Mouse (Mus musculus): Measurements from ENCODE around the gene Rnf207. TPM values are rescaled to one million over a fixed set of nuclear protein-coding genes. Genes with fewer than 3 reads are reported as not detected.

The Rnf207 gene
- polyA plus RNA-seq, 1 experiment from 2014 or later = 1.1 TPM

DNA sequence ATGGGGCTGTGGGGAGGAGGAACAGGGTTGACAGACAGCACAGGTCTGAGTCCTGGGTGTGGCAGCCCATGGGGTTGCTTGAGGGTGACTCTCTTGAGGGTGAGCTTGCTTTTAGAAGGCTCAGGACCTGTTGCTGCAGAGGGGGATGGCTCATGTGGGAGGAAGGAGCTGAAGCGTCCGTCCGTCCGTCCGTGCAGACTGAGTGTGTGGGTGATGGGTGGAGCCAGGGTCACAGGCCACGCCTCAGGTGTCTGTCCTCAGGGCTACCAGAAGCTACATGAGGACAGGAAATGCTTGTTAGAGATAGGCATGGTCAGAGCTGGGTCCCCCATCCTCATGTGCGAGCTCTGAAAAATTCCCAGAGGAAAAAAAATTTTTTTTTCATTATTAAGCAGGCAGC is 25.9 kb upstream of the Rnf207 start:
- Histone ChIP-seq H3K27ac (no peak overlapping the region), H3K27me3 (ENCODE audit: low read depth, poor library complexity, severe bottlenecking) (peaks cover 86% of the 10 kb centered on the region), H3K36me3 (no peaks in the 10 kb centered on the region), H3K4me3 (no peak overlapping the region), H3K4me1 (peaks cover 18% of the 10 kb centered on the region), H3K9me3 (replicated peaks) (no peaks in the 10 kb centered on the region)
- WGBS = 64% methylated on average over 7 of the region's 7 CpGs
- DNase-seq (ENCODE audit: low spot score) = no peak

DNA sequence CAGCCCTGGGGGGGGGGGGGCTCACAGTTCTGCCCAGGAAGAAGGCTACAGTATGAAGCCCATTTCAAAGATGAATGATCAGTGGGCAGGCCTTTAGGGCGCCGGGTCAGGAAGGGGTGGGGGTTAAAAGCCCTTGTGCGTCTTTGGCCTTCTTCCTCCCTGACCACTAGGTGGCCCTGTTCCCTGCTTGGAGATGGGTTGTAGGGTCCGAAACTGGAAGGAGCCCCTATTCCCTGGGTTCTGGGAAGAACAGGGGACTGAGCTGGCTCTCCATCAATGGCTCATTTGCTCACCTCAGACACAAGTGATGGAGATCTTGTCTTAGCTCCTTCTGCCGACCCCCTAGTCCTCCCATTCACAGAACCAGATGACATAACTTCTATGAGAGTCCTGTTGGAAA is 24.5 kb upstream of the Rnf207 start:
- Histone ChIP-seq H3K4me1 (peaks cover 31% of the 10 kb centered on the region), H3K4me3 (no peak overlapping the region), H3K27ac (no peak overlapping the region), H3K36me3 (no peaks in the 10 kb centered on the region), H3K27me3 (ENCODE audit: low read depth, poor library complexity, severe bottlenecking) (peaks cover 86% of the 10 kb centered on the region), H3K9me3 (replicated peaks) (no peaks in the 10 kb centered on the region)
- peak; percentile 59 for DNase-seq (ENCODE audit: low spot score)
- 11% methylated on average over 5 of the region's 5 CpGs for WGBS

DNA sequence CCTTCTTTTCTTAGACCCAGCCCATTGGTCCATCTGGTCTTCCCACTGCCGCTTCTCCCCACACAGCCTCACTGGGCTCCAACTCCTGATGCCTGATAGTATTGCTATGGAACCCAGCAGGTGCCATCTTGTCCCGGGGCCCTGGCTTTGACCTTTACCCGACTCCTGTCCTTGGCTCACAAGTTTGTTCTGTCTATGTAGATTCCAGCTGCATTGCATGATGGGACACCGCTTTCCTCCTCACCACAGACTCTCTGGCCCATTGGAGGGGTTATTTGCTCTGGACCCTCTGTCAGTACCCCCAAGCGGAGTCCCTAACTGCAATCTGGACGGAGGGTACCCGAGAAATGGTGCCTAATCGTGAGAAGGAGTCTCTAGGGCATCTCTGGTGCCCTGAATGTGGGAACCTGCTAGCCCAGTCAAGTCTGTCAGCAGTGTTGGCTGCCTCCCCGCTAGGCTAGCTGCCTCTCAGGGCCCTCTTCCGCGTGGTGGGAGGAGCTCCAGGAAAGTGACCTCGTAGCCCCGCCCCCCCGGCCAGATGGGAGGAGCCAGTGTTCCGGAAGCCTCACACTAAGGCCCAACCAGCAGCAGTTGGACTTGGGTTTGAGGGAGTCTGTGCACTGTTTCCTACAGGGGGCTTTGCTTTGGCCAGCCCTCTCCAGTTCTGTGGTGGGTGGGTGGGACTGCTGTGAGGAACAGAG is 21.9 kb upstream of the Rnf207 start:
- Histone ChIP-seq H3K4me1 (peaks cover 33% of the 10 kb centered on the region), H3K4me3 (no peak overlapping the region), H3K27ac (no peak overlapping the region), H3K36me3 (peaks cover 5% of the 10 kb centered on the region), H3K27me3 (ENCODE audit: low read depth, poor library complexity, severe bottlenecking) (peaks cover 95% of the 10 kb centered on the region), H3K9me3 (replicated peaks) (no peaks in the 10 kb centered on the region)
- 34% methylated on average over 15 of the region's 15 CpGs for WGBS
- peak; percentile 46 for DNase-seq (ENCODE audit: low spot score)

DNA sequence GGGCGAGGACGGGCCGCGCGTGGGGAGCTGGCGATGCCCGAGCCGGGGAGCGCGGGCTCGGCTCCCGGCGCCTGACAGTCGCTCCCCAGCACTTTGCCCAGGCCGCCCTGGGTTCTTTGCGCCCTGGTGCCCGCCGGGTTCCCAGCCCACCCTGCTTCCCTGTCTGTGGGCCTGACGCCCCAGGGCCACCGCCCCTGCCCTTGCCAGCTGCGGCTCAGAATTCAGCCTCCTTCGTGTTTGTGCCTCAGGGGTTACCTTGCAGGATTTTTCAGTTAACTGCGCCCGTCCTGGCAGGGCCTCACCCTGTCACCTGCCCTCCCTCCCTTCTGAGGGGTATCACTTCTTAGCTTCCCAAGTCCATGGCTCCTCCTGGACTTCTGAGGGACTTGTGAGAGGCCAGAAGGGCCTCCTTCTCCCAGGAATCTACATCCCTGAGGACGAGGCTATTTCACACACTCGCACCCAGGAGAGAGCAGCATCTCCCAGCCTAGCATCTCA is 20.5 kb upstream of the Rnf207 start:
- Histone ChIP-seq H3K9me3 (replicated peaks) (no peaks in the 10 kb centered on the region), H3K4me3 (peak overlapping the region; percentile 59), H3K27me3 (ENCODE audit: low read depth, poor library complexity, severe bottlenecking) (peaks cover 93% of the 10 kb centered on the region), H3K27ac (0 out of 2 replicates have a peak overlapping the region, but pooled peaks have one; percentile 43), H3K4me1 (peaks cover 33% of the 10 kb centered on the region), H3K36me3 (peaks cover 19% of the 10 kb centered on the region)
- 4% methylated on average over 10 of the region's 26 CpGs for WGBS
- DNase-seq (ENCODE audit: low spot score) = no peak

DNA sequence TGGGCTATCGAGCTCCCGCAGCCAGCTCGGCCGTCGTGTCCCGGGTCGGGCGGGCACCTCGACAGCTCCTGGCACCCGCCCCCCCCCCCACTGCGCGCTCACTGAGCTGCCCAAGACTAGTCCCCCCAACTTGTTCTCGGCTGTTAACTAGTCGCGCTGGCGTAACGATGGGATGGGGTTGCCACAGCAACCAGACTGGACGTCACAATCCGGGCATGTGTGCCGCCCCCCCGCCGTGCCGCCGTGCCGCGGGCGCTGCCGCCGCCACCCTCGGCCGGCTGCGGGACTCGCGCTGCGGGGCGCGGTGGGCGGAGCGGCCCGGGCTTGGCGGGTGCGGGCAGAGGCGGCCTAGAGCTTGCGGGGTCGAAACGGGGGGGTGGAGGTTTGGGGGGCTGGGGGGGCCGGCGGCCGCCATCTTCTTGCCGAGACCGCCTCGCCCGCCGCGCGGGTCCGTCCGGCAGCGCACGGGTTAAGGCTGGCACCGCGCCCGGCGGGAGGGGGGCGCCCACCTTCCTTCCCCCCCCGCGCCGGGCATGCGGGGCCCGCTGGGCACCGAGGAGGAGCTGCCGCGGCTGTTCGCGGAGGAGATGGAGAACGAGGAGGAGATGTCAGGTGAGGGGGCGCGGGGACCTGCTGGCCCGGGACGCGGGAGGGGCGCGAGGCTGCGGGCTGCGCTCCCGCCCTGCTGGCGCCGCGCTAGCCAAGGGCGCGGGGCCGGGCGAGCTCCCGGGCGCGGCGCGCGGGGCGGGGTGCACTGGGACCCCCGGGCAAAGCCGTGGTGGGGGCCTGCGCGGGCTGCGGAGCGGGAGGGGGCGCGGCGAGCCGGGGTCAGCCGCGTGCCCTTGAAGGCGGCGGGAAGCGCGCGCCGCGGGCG is 19.9 kb upstream of the Rnf207 start, which contains the start of gene Chd5:
Gene Chd5, plus strand, starts transcription at position 233 of the 874 bp plus-strand sequence.
- no peaks in the 10 kb centered on the region for H3K9me3 ChIP-seq (replicated peaks)
- no peak for DNase-seq (ENCODE audit: low spot score)
- H3K36me3 ChIP-seq = peaks cover 26% of the 10 kb centered on the region
- H3K4me1 ChIP-seq = peaks cover 33% of the 10 kb centered on the region
- peak within 1 kb of the TSS; percentile 59 for H3K4me3 ChIP-seq
- peaks cover 87% of the 10 kb centered on the region for H3K27me3 ChIP-seq (ENCODE audit: low read depth, poor library complexity, severe bottlenecking)
- H3K27ac ChIP-seq = peak within 1 kb of the TSS; percentile 43; the same call in 1 of the 2 replicates
- WGBS = 2% methylated on average over 111 of the region's 120 CpGs

DNA sequence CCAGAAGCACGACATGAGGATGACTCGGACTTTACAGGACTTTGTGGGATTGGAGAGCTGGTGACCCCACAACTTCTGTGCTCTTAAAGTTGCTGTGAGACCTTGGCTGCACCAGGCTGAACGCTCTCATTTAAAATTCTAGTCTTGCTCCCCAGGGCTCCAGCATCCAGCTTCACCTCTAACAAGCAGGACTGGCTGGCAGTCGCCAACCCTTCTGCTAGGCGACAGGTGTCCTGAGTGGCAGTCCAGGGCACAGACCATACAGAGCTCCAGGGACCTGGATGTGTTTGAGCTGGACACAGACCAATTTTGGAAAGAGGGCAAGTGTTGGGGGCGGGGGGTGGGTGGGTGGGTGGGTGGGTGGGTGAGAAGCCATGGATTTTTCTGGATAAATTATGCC is 19.0 kb upstream of the Rnf207 start:
- peaks cover 79% of the 10 kb centered on the region for H3K27me3 ChIP-seq (ENCODE audit: low read depth, poor library complexity, severe bottlenecking)

DNA sequence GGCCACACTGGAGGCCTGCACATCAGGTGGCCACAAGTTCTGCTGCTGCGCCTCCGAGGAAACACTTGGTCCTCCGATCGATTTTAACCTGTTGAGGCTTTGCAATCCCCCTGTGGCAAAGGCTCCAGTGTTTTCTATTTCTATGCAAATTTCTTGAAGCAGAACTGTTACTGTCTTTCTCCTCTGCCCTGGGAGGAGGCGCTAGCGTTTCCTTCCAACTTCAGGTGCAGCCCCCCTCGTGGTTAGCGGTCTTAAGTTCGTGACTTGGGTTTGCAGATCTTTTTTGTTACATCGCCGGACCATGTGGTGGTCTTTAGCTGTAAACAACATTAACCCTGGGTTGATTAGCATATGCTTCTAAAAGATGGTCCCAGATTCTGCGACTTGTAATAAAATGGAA is 14.8 kb upstream of the Rnf207 start:
- Histone ChIP-seq H3K27ac (no peak overlapping the region), H3K27me3 (ENCODE audit: low read depth, poor library complexity, severe bottlenecking) (peaks cover 39% of the 10 kb centered on the region), H3K4me3 (no peak overlapping the region), H3K9me3 (replicated peaks) (no peaks in the 10 kb centered on the region), H3K36me3 (peaks cover 77% of the 10 kb centered on the region), H3K4me1 (peaks cover 9% of the 10 kb centered on the region)
- no peak for DNase-seq (ENCODE audit: low spot score)
- WGBS = 96% methylated on average over 12 of the region's 12 CpGs

More for the DNA sequence above, 19.0 kb upstream of the Rnf207 start:
- no peak overlapping the region for H3K27ac ChIP-seq
- WGBS = 28% methylated on average over 6 of the region's 6 CpGs
- H3K36me3 ChIP-seq = peaks cover 35% of the 10 kb centered on the region
- DNase-seq (ENCODE audit: low spot score) = no peak
- H3K4me3 ChIP-seq = no peak overlapping the region
- no peaks in the 10 kb centered on the region for H3K9me3 ChIP-seq (replicated peaks)
- peaks cover 27% of the 10 kb centered on the region for H3K4me1 ChIP-seq

DNA sequence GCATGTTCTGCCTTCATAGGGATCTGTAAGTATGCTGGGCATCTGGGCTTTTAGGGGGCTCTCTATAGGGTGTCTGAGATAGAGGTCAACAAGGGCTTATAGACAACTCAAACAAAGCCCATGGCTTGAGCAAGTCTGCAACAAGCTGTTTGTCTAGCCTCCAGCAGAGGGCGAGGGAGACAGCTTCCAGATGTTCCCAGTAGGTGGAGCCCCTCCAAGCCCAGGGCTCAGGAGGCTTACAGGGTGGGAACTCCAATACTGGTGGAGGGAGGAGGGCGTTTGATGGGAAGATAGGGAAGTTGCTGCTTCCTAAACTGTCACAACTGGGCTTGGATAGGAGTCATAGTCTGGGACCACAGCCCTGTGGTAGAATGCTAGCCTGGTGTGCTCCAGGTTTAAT is 14.2 kb upstream of the Rnf207 start:
- H3K27ac ChIP-seq = no peak overlapping the region
- peak; percentile 75 for DNase-seq (ENCODE audit: low spot score)
- peaks cover 83% of the 10 kb centered on the region for H3K36me3 ChIP-seq

DNA sequence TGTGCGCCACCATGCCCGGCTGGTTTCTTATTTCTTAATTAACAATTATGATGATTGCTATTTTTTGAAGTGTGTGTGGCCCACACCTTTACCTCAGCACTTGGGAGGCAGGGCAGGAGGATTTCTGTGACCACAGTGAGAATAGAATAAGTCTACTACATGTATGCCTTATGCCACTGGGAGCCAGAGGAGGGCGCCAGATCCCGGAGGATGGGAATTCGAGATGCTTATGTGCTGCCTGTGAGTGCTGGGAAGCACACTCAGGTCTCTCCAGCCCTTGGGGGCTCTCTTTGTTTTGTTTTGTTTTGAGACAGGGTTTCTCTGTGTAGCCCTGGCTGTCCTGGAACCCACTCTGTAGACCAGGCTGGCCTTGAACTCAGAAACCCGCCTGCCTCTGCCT is 9.9 kb upstream of the Rnf207 start:
- Histone ChIP-seq H3K4me1 (peaks cover 21% of the 10 kb centered on the region), H3K27me3 (ENCODE audit: low read depth, poor library complexity, severe bottlenecking) (no peaks in the 10 kb centered on the region), H3K4me3 (no peak overlapping the region), H3K36me3 (peaks cover 68% of the 10 kb centered on the region), H3K27ac (no peak overlapping the region), H3K9me3 (replicated peaks) (no peaks in the 10 kb centered on the region)
- 76% methylated on average over 6 of the region's 6 CpGs for WGBS
- peak; percentile 62 for DNase-seq (ENCODE audit: low spot score)

More for the DNA sequence above, 14.2 kb upstream of the Rnf207 start:
- Histone ChIP-seq H3K27me3 (ENCODE audit: low read depth, poor library complexity, severe bottlenecking) (peaks cover 33% of the 10 kb centered on the region), H3K4me3 (no peak overlapping the region), H3K4me1 (peaks cover 6% of the 10 kb centered on the region), H3K9me3 (replicated peaks) (no peaks in the 10 kb centered on the region)
- 47% methylated on average over 2 of the region's 2 CpGs for WGBS

DNA sequence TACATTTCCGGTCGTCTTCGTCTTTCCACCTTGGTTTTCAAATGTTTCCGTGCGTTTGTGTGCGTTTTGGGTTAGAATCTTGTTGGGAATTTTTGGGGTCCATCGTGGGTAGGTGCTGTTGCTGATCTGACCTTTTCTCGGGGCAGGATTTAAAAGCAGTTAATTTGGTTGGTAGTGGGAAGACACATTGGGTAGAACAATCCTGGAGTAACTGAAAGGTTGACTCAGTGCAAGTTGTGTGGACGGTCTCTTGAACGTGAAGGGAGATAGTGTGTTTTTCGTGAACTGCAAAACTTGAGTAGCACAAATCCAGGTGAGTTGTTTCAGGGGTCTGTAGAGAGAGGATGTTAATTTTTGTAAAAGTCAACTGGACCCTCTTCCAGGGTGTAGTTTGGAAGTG is 7.8 kb upstream of the Rnf207 start:
- peak overlapping the region; percentile 95 for H3K27ac ChIP-seq
- peaks cover 46% of the 10 kb centered on the region for H3K36me3 ChIP-seq
- peaks cover 4% of the 10 kb centered on the region; the same call in 1 of the 2 replicates for H3K27me3 ChIP-seq (ENCODE audit: low read depth, poor library complexity, severe bottlenecking)
- 2% methylated on average over 11 of the region's 11 CpGs for WGBS
- peaks cover 21% of the 10 kb centered on the region for H3K4me1 ChIP-seq
- no peaks in the 10 kb centered on the region for H3K9me3 ChIP-seq (replicated peaks)
- no peak for DNase-seq (ENCODE audit: low spot score)
- H3K4me3 ChIP-seq = peak overlapping the region; percentile 94

DNA sequence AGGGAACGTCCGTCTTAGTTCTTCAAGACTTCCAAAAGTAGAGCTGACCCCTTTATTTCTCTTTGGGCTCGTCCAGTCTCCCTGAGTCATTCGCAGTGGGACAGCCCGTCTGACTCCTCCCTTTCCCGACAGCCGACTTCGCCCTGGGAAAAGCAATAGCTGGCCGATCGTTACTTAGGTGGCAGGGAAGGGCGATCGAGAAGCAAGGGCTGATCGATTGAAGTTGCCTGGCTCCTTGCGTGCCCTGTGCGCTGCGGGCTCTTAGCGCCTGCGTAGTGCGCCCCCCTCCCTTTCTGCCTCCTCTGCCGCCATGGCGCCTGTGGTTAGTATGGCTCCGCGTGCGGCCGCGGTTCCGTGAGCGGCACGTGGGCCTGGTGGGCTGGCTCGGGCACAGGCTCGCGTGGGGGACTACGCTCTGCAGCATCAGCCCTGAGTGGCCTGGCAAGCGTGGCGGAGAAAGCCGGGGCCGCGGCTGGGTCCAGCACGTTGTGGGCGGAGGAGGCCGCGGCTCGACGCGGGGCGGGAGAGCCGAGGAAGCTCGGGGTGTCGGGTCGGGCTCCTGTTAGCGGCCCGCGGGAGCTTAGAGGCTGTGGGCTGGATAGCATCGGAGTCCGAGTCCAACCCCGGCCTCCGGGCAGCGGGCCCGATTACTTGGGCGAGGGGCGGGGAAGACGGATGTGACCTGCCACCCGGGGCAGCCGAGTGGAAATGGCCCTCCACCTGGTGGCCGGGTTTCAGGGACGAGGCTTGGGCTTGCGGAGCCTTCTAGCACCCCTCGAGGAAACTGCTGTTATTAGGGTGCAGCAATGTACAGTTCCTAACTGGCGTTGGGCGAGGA is 7.0 kb upstream of the Rnf207 start, which contains the start of gene Rpl22:
Gene Rpl22, plus strand, starts transcription at position 169 of the 838 bp plus-strand sequence.
- under 1% methylated on average over 69 of the region's 70 CpGs for WGBS
- Histone ChIP-seq H3K36me3 (peaks cover 39% of the 10 kb centered on the region), H3K27me3 (ENCODE audit: low read depth, poor library complexity, severe bottlenecking) (peaks cover 6% of the 10 kb centered on the region; the same call in 1 of the 2 replicates), H3K4me1 (peaks cover 21% of the 10 kb centered on the region), H3K4me3 (peak within 1 kb of the TSS; percentile 94), H3K27ac (peak within 1 kb of the TSS; percentile 95), H3K9me3 (replicated peaks) (no peaks in the 10 kb centered on the region)
- peak; percentile 90 for DNase-seq (ENCODE audit: low spot score)

Data from limb, embryonic 10.5 days (tissue).